Mouse (Mus musculus) testis, adult 2 months (tissue): Measurements from ENCODE around the gene Fam107b.

Experiments
- CTCF ChIP-seq: fragments of 200-500 bp; IDR thresholded peaks from 2 replicates; pipeline ENCODE4 v1.5.1; 2012; ENCODE audit warnings: low read depth, mild to moderate bottlenecking, inconsistent platforms, low read length, moderate library complexity; ENCODE audit not compliant: control insufficient read depth, insufficient read depth, insufficient replicate concordance
- POLR2A ChIP-seq: fragments of 200-500 bp; IDR thresholded peaks from 2 replicates; pipeline ENCODE4 v1.6.1; 2012; ENCODE audit warnings: low read depth, mild to moderate bottlenecking, inconsistent platforms, low read length, moderate library complexity; ENCODE audit not compliant: control insufficient read depth

GRCm38 (mm10) chr2:3664086-3664485 is 93.8 kb downstream of the Fam107b start:
- TF ChIP-seq CTCF (no peak), POLR2A (no peak)
